Mouse (Mus musculus) bone marrow macrophage, adult 2 months (primary cell): Measurements from ENCODE around the gene Fam83b. TPM values are rescaled to one million over a fixed set of nuclear protein-coding genes. Genes with fewer than 3 reads are reported as not detected.

Experiments used
- H3K27ac ChIP-seq: 2 replicates; pipeline ENCODE4 v1.5.1; 2012; ENCODE audit warnings: low read depth, low read length; ENCODE audit not compliant: insufficient read depth
- H3K4me1 ChIP-seq: 2 replicates; pipeline ENCODE4 v1.6.1; 2012; ENCODE audit warnings: low read length; ENCODE audit not compliant: control insufficient read depth, insufficient read depth
- H3K4me3 ChIP-seq: 2 replicates; pipeline ENCODE4 v1.5.1; 2012; ENCODE audit warnings: mild to moderate bottlenecking, low read length, moderate library complexity; ENCODE audit not compliant: insufficient read depth
- CTCF ChIP-seq: IDR thresholded peaks from 2 replicates; pipeline ENCODE4 v1.5.1; 2012; ENCODE audit warnings: low read depth, mild to moderate bottlenecking, low read length, moderate library complexity
- POLR2A ChIP-seq: IDR thresholded peaks from 2 replicates; pipeline ENCODE4 v1.6.1; 2012; ENCODE audit warnings: mild to moderate bottlenecking, low read depth, low read length, borderline replicate concordance
- polyA plus RNA-seq: library from polyadenylated mRNA; stranded (reverse); fragments of >200 nt; gene quantifications from 2 replicates; pipeline ENCODE4 v1.2.4, GENCODE M21; 2012; ENCODE audit not compliant: missing spikeins, insufficient read depth, insufficient read length

Fam83b gene
- polyA plus RNA-seq, 1 experiment = not detected

DNA sequence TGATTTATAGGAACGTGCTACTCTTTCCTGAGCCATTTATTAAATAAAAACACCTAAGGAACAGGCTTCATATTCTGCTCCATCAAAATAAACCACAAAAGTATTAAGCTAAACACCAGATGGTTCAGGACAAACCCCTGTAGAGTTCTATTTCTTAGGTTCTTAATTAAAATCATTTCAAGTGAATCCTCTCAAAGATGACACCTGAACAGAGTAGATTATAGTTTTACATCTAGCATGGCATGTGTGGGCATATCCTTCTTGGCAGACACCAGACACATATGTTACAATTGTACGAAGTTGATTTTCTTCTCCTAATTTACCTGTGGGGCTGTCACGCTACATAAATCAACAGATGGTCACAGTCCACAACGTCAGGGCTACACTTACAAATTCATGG lies 35.5 kb downstream of the Fam83b start:
- no peak overlapping the region for H3K27ac ChIP-seq

DNA sequence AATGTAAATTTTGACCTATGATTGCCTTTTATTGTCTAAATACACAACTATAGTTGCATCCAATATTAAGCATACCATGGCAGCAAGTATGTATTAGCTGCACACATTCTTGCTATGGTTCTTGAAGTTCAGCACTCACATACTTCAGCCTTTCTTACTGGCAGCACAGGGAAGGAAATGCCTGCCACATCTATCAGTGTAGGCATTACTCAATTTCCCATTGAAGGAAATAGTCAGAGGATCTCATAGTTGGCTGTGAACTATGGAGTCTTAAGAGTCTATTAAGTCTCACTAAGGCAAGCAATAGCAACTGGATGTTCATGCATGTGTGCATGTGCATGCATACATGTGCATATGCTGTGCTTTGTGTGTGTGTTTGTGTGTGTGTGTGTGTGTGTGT lies 41.3 kb downstream of the Fam83b start:
- Histone ChIP-seq H3K4me3 (no peak overlapping the region), H3K27ac (no peak overlapping the region), H3K4me1 (no peaks in the 10 kb centered on the region)
- TF ChIP-seq CTCF (no peak), POLR2A (no peak)

More for the DNA sequence above, 35.5 kb downstream of the Fam83b start:
- Histone ChIP-seq H3K4me3 (no peak overlapping the region), H3K4me1 (no peaks in the 10 kb centered on the region)
- TF ChIP-seq CTCF = no peak
- no peak for TF ChIP-seq POLR2A

DNA sequence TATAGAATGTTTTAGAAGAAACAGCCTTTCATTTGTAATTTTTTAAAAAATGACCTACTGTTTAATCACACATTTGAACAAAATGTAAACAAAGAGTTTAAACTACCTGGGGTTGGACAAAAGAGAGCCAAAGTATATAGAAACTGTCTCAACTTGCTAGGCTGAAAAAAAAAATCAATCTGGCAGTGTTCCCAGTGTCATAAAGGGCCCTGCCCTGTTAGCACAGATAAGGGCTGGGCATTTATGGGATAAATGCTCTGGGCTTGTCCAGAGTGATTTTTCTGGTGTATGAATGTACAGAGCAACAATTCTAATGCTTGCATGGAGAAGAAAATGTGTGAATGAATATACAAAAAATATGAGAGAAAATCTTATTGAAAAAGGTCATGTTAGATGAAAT lies 43.8 kb downstream of the Fam83b start:
- Histone ChIP-seq H3K27ac (no peak overlapping the region), H3K4me3 (no peak overlapping the region), H3K4me1 (no peaks in the 10 kb centered on the region)
- TF ChIP-seq CTCF (no peak), POLR2A (no peak)

DNA sequence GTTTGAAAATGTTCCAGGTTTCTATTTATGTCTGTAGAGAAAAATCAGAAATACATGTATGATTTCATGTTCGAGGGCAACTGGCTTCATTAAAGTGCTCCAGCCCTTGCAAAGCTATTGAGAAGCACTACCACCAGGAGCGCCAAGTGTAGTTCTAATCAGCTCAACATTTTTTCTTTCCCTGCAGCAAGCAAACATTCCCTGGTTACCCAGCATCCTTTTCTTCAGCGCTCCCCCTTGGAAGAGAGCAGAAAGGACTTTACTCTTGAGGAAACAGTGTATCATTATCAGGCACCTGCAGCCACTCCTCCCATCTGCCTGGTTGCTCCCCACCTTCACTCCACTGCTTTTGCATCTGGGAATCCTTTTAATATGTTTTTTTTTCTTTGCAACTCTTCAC lies 45.3 kb downstream of the Fam83b start:
- no peaks in the 10 kb centered on the region for H3K4me1 ChIP-seq
- no peak overlapping the region for H3K4me3 ChIP-seq
- TF ChIP-seq POLR2A (no peak), CTCF (no peak)
- no peak overlapping the region for H3K27ac ChIP-seq

DNA sequence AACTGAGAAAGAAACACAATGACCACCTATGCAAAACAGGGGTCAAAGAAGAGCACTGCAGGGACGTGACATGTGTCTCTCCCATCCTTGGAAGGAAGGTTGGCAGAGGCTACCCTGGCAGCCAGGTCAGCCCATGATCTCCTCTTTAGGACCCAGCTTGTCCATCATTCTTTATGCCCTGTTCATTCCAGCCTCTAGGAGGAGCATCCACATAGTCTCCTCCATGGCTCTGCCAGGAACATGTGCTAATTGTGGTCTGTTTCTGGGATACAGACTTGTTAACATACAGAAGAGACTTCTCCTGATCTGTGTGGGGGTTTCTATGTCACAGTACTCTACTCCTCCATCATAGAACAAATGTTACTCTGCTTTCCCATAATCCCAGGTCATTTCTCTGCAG lies 48.3 kb downstream of the Fam83b start:
- Histone ChIP-seq H3K4me1 (no peaks in the 10 kb centered on the region), H3K4me3 (no peak overlapping the region), H3K27ac (no peak overlapping the region)
- TF ChIP-seq CTCF (no peak), POLR2A (no peak)

DNA sequence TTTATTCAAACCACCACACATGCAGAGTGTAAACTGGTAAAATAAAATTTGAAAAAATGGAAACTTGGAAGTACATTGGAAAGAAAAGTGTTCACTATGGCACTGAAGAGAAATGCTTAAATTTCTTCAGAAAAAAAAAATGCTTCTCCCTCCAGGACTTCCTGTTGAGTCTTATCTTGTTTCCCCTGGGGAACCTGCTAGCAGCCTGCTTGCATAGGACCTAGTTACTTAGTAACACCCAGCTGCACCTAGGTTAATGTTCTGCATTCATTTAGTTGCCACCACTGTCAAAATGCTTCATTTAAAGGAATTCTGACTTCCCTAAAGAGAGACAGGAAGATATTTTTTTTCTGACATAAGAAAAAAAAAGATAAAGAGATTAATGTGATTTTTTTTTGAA lies 61.3 kb downstream of the Fam83b start:
- Histone ChIP-seq H3K4me3 (no peak overlapping the region), H3K4me1 (no peaks in the 10 kb centered on the region), H3K27ac (no peak overlapping the region)
- no peak for TF ChIP-seq POLR2A
- no peak for TF ChIP-seq CTCF

DNA sequence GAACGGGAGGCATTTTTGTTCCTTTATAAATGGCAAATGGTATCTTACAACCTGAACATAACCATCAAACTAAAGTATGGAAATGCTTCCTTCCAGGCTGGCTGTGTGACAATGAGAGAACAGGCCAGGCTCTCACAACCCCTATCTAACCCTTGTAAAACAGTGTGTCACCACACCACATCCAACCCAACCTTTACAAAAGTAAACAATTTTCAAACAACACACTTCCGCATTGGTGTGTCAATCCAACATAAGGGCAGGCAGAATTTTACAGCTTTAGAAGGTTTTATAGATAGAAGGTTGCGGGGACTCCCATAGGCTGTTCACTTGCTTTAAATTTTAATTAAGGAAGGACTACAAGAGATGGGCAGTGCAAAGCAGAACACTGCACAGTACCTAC lies 77.2 kb downstream of the Fam83b start:
- no peak for TF ChIP-seq POLR2A
- TF ChIP-seq CTCF = no peak
- Histone ChIP-seq H3K27ac (no peak overlapping the region), H3K4me3 (no peak overlapping the region), H3K4me1 (no peaks in the 10 kb centered on the region)

DNA sequence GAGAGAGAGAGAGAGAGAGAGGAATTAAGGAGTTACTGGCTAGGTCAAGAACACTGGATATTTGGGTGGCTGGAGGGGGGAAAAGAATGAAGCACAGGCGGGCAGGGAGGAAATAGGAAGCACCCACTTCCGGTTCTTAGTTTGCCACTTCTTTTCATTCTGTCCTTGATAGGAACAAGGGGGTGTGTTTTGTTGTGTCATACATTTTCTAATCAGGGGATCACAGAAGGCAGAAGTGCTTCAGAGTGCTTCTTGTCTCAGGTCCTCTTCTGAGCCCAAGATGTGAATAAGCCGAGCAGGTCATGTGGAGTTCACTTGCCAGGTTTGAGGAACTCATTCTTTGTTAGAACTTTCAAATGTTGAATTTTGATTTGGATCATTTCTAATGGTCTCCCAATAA lies 86.8 kb downstream of the Fam83b start:
- TF ChIP-seq CTCF (no peak), POLR2A (no peak)
- Histone ChIP-seq H3K4me3 (no peak overlapping the region), H3K4me1 (no peaks in the 10 kb centered on the region), H3K27ac (no peak overlapping the region)

DNA sequence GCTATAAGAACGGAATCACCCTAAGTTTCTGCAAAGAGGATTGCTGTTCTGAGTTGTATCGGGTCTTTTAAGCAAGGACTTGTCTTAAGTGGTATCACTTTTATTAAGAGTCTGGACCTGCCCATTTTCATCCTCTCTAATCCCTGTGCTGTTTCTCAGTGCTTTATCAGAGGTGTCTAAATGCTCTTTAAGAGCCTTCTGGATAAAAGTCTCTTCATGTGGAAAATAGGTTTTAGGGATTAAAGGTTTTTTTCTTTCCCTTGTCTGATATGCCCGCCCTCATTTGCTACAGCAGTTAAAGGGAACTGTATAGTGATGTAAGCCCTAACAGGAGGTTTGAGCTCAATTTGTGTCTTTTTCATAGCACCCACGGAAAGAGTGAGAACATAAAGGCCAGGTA lies 97.4 kb downstream of the Fam83b start:
- no peaks in the 10 kb centered on the region for H3K4me1 ChIP-seq
- H3K4me3 ChIP-seq = no peak overlapping the region
- no peak overlapping the region for H3K27ac ChIP-seq
- TF ChIP-seq POLR2A = no peak
- no peak for TF ChIP-seq CTCF

DNA sequence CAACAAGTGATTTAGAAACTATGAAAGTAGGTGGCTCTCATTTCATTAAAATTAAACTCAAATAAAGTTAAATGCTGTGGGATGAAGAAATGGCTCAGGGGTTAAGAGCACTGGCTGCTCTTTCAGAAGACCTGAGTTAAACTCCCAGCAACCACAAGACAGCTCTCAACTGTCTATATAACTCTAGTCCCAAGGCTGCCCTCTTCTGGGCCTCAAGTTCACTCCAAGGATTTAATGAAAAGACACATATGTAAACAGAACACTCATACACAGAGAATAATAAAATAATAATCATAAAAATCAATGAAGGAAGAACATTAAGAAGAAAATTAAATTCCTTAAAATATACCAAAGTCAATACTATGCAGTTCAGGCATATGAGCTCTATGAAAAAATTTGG lies 105.4 kb downstream of the Fam83b start:
- Histone ChIP-seq H3K4me1 (no peaks in the 10 kb centered on the region), H3K27ac (no peak overlapping the region), H3K4me3 (no peak overlapping the region)
- TF ChIP-seq CTCF = no peak
- no peak for TF ChIP-seq POLR2A

DNA sequence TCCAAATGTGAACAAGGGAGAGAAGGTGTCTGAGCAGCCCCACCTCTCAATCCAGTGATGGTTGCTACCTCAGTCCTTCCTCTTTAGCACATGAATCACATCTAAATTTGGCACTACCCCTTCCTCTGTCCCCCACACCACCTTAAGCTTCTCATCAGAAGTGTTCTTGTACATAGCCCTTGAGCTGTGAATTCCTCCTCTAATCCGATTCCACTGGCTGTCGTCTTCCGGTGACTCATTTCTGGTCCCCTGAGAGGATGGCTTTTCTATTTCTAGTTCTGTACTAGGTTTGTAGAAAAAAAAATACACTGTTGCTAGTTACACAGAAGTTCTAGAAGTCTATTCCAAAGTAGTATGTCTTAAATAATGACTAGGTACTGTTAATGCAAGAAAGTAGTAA lies 111.2 kb downstream of the Fam83b start:
- H3K27ac ChIP-seq = no peak overlapping the region
- H3K4me3 ChIP-seq = no peak overlapping the region
- no peaks in the 10 kb centered on the region for H3K4me1 ChIP-seq
- no peak for TF ChIP-seq CTCF
- no peak for TF ChIP-seq POLR2A

Other genes starting within 250 kb of the Fam83b start
- gene Hcrtr2, start 243.3 kb downstream of the Fam83b start, polyA plus RNA-seq = not detected in 2 replicates